Mouse (Mus musculus): Measurements from ENCODE around the gene Pigr.

DNA sequence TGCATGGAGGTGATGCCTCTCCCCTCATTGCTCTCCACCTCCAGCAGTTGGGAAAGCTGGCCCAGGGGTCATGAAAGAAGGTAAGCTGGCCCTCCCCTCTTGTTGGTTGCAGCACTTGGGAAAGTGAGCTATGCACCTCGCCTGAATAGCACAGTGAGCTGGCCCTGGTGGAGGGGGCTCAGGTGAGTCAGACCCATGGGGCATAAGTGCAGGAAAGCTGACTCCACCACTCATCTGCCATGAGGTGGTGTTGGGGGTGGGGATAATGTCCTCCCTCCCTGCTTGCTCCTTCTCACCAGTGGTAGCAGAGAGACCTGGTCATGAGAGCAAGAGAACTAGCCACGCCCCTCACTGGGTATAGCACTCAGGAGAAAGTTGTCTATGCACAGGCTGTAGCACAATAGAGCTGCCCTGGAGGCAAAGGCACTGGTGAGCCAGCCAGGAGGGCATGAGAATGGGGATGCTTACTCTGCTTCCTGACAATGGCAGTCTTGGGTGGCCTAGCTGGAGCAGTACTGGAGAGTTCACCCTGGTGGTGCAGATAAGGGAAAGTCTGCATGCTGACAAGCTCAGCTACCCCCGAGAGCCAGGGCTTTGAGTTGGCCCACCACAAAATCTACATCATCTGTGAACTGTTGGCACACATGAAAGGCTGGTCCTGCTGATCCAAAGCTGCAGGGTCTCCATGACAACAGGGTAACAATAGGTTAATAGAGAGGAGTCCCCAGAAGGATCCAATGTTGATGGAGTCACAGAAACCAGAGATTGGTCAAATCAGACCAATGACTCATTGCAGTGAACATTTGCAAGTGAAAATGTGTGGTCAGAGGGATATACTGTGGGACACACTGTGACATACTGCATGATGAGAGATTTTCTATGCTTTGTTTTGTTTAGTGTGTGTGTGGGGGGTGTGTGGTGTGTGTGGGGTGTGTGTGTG lies 36.7 kb upstream of the Pigr start:
- TF ChIP-seq CTCF (IDR thresholded peaks at IDR 0.05; ENCODE audit: low read depth) (no peak), EP300 (optimal IDR thresholded peaks at IDR 0.05) (no peak)
